Mouse (Mus musculus) left cerebral cortex, adult 8-10 months (tissue): ENCODE data around the gene 2310011J03Rik. TPM values are rescaled to one million over a fixed set of nuclear protein-coding genes. Genes with fewer than 3 reads are reported as not detected.
A peak's percentile ranks its signal among the peaks of the same experiment; 100 is the strongest.

Experiments
- DNase-seq, 2 experiments: peaks; one replicate each; pipeline ENCODE4 v3.0.0; 2022; ENCODE audit warnings: low spot score in 2 of 2
- total RNA-seq, 4 experiments: library from RNA; stranded (reverse); gene quantifications; 2 replicates each; pipeline ENCODE4 v1.2.4; 2022

2310011J03Rik gene
- total RNA-seq, 4 experiments from 2014 or later = 25.7 to 29.0 (median 27.3) TPM

DNA sequence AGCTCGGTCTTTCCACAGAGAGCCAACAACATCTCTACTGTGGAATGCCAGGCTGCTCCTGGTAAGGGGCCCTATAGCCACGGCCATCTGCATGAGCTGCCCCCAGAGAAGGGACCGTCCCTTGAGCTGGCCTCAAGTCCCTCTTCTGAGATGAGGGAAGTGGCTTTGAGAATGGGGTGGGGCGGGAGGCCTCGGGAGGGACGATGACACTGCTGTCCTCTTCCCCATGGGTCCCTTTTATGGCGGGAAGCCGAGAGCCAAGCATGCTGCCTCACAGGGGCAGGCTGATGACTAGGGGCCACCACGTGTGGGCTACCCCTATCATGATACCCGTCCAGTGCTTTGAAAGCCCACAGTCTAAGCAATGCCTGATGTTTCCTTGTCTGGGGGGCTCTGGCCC, 3.3 kb downstream of the 2310011J03Rik start:
- DNase-seq = no peak

GRCm38 (mm10) chr10:80316359-80316781, 4.0 kb downstream of the 2310011J03Rik start:
- DNase-seq = no peak

DNA sequence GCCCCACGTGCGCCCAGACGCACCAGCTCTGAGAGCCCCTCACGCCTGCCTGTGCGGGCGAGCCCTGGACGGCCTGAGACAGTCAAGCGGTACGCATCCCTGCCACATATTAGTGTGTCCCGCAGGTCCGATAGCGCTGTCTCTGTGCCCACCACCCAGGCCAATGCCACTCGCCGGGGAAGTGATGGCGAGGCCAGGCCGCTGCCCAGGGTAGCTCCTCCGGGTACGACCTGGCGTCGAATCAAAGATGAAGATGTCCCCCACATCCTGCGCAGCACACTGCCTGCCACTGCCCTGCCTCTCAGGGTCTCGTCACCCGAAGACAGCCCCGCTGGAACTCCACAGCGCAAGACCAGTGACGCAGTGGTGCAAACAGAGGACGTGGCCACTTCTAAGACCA, 5.0 kb downstream of the 2310011J03Rik start:
- no peak for DNase-seq

GRCm38 (mm10) chr10:80314494-80315001, 5.8 kb downstream of the 2310011J03Rik start:
- DNase-seq = no peak

- DNase-seq = no peak
These were observed 6.6 kb downstream of the 2310011J03Rik start for GRCm38 (mm10) chr10:80313627-80314201.

- no peak for DNase-seq
These were observed 7.5 kb downstream of the 2310011J03Rik start for GRCm38 (mm10) chr10:80312586-80313504.

- DNase-seq = no peak
These were observed 8.8 kb downstream of the 2310011J03Rik start for GRCm38 (mm10) chr10:80311560-80311959.

DNA sequence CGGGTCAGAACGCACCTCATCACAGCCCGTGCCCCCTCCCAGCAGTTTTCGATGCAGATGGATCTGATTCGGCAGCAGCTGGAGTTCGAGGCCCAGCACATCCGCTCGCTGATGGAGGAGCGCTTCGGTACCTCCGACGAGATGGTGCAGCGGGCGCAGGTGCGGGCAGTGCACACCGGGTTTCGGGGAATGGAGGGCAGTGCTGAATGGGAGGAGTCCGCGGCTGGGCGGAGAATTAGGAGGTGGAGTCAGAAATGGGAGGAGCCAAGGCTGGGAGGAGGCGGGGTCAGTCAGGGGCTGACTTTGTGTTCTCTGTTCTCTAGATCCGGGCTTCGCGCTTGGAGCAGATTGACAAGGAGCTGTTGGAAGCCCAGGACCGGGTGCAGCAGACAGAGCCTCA, 15.5 kb downstream of the 2310011J03Rik start:
- no peak for DNase-seq

DNA sequence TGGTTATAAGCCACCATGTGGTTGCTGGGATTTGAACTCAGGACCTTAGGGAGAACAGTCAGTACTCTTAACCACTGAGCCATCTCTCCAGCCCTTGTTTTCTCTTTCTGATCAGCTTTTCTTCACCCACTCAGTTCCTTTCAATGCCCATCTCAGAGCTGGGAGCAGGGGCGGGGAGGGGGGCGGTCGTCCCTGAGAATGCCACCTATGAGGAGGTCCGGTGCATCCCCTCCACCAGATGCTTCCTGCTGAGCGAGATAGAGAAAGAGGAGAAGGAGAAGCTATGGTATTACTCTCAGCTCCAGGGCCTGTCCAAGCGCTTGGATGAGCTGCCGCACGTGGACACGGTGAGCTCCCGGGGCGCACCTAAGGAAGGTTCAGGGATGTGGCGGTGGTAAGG, 15.9 kb downstream of the 2310011J03Rik start:
- no peak for DNase-seq

GRCm38 (mm10) chr10:80302471-80302881, 17.9 kb downstream of the 2310011J03Rik start:
- peak in 1 of 2 experiments; percentile 82 for DNase-seq

GRCm38 (mm10) chr10:80302082-80302355, 18.3 kb downstream of the 2310011J03Rik start:
- no peak for DNase-seq

DNA sequence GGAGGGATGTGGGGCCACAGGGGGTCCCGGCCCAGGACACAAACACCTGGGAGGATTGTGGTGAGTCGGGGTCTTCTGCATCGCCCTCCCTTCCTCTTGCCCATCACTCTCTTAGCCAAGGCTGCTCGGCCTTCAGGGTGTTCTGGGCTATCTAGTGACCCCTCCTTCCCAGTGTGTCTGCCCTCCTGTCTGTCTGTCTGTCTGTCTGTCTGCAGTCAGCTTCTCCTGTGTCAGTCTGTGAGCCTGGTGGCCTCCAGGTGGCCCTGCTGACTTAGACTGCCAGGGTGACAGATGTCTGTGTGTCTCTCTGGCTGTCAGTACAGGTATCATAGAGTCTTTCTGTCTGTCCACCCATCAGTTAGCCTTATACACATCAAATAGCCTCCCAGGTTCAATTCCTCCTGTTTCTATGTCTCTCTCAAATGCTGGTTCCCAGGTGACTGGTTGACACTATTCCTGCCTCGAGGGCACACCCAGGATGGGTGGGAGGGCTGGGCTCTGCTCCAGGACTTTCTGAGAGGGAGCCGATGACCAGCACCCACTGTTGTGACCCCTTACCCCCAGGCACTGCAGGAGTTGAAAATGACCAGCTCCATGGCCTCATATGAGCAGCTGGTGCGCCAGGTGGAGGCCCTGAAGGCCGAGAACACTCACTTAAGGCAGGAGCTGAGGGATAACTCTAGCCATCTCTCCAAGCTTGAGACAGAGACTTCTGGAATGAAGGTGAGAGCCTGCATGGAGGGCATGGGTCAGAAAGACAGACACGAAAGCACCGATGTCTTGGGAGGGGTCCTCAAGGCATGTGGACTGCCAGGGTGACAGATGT, 18.9 kb downstream of the 2310011J03Rik start:
- DNase-seq = no peak

DNA sequence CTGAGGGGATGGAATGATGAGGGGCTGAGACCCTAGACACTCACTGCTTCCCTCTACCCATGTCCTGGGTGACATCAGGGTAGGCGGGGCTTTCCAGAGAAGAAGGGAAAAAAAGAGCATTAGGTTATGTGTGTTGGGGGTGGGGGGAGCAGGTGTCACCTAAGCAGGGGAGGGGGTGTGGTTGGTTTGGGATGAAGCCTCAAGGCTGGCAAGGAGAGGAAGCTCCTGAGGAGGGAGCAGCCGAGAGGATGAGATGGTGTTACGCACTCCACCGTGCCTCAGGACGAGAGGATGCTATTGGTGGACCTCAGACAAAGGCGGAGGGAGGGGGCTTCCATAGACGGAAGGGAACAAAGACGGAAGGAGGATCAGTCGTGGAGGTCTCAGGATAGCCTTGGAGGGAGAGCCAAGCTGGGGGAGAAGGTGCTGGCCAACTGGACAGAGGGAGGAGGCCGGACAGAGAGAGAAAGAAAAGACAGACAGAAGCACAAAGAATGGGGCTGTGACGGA, 19.6 kb downstream of the 2310011J03Rik start:
- no peak for DNase-seq

DNA sequence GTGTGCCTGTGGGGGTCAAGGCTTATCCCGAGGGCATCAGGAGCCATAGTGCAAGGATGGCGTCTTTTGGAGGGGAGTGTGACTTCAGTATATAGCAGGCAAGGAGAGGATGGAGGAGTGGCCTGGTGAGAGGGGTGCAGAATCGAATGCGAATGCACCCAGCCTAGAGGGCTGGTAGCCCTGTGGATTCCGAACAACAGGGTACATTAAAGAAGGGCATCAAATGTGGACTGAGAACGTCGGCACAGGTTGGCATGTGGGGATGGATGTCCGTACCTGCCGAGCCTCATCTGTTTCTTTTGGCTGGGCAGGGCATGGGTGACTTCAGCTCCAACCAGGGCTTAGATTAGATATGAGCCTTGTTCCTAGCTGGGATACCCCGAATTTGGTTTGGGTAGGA, 20.5 kb downstream of the 2310011J03Rik start:
- no peak for DNase-seq

DNA sequence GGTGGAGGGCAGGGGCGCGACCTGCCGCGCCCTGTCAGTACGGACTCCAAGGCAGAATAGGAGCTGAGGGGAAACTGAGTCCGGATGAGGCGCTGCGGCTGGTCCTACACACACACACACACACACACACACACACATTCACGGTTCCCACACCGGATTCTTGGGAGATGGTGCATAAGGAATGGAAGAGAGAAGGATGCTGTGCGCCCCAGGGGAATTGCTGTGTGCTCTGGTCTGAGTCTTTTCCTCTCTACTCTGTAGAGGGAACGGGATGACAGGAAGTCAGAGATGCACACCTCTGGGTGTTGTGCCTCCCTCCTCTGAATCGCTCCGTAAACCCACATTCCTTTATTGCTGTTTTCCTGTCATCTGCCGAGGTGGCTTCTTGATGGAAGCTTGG, 21.0 kb downstream of the 2310011J03Rik start:
- no peak for DNase-seq

- peak; percentile 75 to 88 for DNase-seq
These were observed 21.6 kb downstream of the 2310011J03Rik start for GRCm38 (mm10) chr10:80298571-80299281.

GRCm38 (mm10) chr10:80297526-80298133, 22.7 kb downstream of the 2310011J03Rik start:
- no peak for DNase-seq

DNA sequence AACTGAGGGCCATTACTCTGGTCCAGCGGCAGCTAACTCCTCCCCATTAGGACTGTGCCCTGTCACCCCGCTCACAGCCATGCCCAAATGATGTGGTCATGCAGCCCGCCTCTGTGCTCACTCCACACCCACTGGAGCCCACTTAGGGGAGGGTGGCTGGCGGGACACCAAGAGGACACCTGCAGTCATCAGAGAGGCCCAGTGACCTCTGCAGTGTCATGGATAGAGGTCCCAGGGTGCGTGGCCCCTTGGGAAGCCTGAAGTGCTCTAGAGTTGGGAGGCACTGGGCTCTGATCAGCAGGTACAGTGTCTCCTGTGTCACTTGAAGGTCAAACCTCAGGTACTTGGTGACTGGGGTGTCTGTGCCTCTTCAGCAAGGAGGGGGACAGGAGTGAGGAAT, 23.5 kb downstream of the 2310011J03Rik start:
- DNase-seq = no peak

GRCm38 (mm10) chr10:80295618-80296425, 24.5 kb downstream of the 2310011J03Rik start, which contains the start of gene Apc2:
TSS of gene Apc2 (plus strand) at chr10:80295977.
- peak; percentile 71 for DNase-seq
